Mouse (Mus musculus) T-helper 17 cell (primary cell): ENCODE measurements around the gene Smim5.

Experiments used
- in situ Hi-C, 2 experiments: fragments of 300-600 bp; cut with MboI, MseI; formaldehyde crosslinking; loops; 1 replicate in 1 of 2; 2 replicates in 1 of 2; pipeline ENCODE4 v1.15.1; 2025; ENCODE audit warnings: high pct_unique_total_duplicates in 2 of 2

The Smim5 gene

DNA sequence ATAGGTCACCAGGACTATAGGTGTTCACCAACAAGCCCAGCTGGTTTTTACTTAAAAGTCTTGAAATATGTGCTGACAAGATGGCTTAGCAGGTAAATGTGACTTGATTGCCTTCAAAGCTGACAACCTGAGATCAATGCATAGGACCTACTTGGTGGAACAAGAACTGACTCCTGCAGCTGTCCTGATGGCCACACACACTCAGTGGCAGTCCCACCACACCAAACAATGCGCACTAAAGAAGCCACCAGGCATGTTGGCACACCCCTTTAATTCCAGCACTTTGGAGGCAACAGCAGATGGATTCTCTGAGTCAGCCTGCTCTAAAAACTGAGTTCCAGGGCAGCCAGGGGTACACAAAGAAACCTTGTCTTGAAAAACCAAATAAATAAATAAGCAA lies 22.2 kb downstream of the Smim5 start:
- in situ Hi-C loops: no loop called here

DNA sequence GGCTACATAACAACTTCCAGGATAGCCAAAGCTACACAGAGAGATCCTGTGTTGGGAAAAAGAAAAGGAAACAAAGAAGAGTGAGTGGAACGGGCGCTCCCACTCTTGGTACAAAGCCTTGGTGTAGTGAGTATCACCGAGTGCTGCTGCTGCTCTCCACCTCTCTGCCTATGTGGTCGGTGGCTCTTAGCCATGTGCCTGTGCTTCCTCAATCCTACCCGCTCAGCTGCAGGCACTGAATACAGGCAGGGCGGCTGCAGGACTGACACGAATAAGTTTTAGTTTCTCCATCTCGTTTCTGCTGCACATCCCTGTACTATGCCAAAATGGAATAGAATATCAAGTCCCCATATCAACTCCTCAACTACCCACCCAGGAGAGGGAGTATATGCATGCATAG lies 29.3 kb downstream of the Smim5 start:
- in situ Hi-C loops: no loop called here

DNA sequence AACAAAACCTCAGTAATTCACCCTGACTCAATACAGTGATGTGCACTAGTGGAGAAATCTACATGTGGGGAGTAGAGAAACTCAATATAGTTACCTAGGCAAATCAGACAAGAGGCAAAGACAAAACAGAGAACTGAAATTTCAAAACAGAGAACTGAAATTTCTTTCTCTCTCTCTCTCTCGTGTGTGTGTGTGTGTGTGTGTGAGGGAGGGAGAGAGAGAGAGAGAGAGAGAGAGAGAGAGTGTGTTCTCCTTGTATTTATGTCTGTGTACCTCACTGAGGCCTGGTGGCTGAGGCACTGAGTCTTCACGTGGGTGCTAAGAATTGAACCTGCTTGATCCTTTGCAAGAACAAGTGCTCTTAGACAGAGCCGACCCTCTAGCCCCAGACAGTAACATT lies 30.1 kb downstream of the Smim5 start:
- in situ Hi-C loops: no loop called here

DNA sequence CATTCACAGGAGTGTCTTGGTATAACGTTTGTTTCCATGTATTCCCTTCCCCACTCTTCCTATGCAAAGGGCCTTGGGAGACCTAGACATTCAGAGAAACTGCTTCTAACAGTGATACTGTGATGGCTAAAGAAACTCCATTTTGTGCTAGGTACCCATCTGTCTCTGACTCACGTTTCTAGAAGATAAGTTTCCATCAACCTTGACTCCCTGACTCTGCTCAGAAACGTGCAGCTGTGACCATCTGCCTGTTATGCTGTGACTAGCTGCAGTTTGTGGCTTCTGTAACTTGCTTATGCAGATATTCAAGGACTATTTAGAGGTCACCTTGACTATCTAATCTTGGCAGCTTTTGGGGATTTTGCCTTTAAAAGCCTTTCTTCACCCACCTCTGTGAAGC lies 31.5 kb downstream of the Smim5 start:
- in situ Hi-C loops: no loop called here

DNA sequence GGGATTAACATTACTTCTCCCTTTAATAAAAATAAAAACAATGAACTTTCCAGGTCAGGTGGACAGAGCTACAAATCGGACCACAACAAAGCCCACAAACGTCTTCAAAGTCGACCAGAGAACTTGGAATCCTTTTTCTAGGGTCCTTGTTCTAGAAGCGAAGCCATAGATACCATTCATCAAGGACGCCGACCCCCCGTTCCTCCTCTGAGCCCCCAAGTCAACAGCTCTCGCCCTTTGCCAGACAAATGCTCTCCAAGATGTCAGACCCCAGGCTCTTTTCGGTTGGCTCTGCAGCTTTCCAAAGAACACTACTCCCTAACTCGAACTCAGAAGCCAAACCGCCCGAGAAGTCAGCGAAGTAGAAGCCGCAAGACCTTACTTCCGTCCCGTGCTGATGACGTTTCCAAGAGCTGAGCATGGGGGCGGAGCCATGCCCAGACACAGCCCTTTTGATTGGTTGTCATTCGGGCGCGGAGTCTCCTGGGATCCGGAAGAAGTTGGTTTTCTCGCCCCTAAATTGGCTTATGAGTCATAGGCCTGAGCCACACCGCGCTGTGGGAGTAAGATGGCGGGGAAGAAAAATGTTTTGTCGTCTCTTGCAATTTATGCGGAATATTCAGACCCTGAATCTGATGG lies 33.5 kb downstream of the Smim5 start, which contains the start of the genes Sap30bp and Recql5:
Sap30bp (plus strand) TSS at position 175 of the 639 bp plus-strand sequence.
Recql5 (minus strand) TSS at position 370 of the 639 bp plus-strand sequence.
- in situ Hi-C loops: no loop called here

DNA sequence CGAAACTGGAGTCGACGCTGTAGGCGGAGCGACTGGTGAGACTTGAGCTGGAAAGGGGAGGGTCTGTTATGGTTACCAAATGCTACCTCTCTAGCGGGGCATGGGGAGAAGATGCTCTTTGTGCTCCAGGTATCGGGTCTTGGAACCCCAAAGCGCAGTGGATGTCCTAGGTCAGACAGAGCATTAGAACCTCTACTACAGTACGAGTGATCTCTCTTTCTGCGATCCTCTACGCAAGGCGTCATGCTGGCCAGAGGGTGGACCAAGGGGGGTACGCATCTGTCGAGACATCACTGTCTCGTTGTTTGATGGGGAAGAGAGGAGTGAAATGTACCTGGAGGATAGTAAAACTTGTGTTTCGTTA lies 34.0 kb downstream of the Smim5 start:
- in situ Hi-C loops: no loop called here

DNA sequence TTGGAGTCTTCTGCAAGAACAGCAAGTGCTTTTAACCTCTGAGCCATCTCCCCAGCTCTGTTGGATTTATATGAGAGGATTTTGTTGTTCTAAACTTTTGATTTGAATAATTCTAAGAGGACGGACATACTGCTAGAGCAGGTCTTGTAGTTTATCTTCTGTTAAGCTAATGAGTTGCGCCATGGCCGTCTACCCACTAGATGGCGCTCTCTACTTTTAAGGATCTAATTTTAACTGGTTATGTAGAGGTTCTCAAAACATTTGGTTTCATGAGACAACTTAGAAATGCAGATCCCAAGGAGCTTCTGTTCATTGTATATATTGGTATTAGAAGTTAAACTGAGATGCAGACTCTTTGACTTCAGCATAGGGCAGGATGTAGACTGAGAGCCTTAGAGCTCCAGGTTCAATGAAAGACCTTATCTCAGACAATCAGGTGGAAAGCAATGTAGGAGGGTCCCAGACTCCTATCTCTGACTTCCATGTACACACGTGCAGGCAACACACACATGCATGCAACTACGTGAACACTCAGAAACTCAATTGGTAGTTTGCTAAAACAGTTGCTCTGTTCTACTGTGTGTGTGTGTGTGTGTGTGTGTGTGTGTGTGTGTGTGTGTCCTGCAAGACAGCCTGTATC lies 40.0 kb downstream of the Smim5 start:
- in situ Hi-C loops: loop anchor here in 1 of 2 experiments (10.0 kb wide), 1 partner anchor 55 kb away; no protein-coding TSS in a partner anchor

DNA sequence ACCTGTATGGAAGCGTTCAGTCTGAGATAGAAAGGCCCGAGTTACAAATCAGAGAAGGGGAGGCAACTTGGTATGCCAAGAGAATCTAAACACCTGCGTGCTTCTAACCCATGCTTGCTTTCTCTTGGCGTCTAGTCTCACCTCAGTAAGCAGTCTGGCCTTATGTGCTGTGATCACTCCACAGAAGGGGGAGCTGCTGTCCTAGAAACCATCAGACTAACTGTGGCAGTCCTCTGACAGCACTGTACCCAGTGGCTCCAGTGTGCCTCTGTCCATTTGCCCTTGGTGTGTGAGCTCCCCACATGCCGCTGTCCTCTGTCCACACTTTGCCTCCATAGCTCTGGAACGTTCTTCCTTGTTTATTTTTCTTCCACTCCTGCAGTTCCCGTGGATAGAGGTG lies 42.2 kb downstream of the Smim5 start:
- in situ Hi-C loops: loop anchor here in 1 of 2 experiments (10.0 kb wide), 1 partner anchor 53 kb away; no protein-coding TSS in a partner anchor

DNA sequence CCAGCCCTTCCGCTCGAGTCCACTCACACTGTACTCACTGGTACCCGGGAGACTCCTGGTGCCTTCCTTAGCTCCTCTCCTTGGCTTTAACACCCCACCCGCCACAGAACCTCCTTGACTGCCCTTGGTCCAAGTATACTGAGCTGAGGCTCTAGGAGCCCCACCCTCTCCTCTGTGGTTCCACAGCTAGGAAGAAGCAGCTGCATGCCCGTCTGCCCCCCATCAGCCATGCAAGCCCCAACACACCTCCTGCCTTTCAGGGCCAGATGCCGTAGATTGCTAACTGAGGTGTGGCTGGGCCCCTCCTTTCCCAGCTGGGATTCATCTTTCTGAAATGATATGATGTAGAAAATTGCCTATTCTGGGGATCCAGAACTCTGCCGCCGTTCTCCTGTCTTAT lies 45.5 kb downstream of the Smim5 start:
- in situ Hi-C loops: loop anchor here in 1 of 2 experiments (10.0 kb wide), 1 partner anchor 50 kb away; no protein-coding TSS in a partner anchor

DNA sequence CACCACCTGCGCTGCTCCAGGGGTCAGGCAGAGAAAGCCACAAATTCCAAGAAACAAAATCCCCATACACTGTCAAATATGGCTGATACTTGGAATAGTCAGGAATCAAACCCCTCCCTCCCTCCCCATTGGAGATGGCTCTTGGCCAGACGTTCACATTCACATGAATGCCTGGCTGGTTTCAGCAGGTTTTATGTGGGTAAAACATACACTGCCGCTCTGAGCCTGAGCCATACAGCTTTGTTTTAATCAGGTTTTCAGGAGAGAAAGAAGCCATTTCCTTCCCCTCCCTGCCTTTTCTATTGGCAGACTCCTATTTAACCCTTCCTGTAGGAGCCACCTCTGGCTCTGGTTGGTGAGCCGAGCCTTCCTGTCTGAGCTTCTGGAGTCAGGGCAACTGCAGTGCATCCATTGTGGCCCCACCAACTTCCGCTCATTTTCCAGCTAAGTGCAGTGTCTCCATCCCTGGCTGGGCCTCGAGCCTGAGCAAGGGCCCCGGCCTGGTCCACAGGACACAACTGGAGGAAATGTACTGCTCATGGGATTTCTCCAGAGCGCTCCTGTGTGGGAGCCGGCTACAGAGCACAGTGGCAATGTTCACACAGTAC lies 46.6 kb downstream of the Smim5 start:
- in situ Hi-C loops: loop anchor here in 1 of 2 experiments (10.0 kb wide), 1 partner anchor 48 kb away; no protein-coding TSS in a partner anchor

DNA sequence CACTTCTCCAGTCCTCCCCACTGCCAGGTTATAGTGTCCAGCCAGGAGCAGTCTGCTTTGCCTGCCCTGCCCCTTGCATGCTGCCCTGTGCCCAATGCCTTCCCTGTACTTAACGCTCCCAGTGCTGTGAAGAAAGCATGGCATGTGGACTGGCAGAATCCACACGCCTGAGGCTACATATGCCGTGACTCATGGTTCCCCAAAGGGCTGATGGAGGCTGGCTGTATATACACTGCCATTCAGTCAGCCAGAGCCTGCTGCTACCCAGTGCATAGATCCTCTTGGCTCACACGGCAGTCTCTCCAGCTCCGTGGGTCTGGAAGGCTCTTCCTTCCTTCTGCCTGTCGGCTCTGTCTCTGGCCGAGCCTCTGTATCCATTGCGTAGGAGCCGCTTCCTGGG lies 48.5 kb downstream of the Smim5 start:
- in situ Hi-C loops: loop anchor here in 1 of 2 experiments (10.0 kb wide), 1 partner anchor 46 kb away; no protein-coding TSS in a partner anchor

DNA sequence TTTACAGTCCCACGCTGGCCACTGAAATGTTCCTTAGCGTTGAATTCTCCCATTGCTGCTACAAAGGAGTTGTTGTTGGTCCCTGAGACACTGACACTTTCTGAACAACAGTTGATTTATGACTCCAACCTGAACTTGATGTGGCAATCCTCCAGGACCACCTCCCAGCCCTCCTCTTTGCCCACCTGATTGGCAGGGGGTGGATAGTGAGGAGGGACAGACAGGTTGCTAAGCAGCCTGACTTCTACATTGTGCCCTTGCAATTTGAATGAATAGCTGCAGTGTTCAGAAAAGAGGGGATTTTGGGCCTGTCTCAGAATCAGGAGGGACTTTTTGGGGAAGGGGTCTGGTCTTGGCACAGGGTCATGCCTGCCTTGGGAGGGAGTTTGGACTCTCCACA lies 51.0 kb downstream of the Smim5 start:
- in situ Hi-C loops: no loop called here

DNA sequence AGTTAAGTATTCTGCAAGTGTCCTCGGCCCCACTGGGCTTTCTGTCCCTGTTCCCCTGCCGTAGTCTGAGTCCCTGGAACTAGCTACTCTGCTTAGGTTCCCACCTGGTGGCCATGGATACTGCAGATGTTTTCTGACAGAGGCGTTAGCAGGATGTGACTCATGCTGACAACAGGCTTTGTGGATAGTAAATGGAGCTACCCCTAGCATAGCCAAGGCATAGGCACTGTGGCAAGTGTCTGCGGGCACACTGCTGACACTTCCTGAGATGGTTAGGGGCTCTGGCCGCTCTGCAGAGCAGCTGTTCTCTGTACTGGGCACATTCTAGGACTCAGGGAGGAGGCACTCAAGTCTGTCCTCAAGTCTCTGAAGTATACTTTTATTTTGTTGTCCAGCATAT lies 54.9 kb downstream of the Smim5 start:
- in situ Hi-C loops: no loop called here

DNA sequence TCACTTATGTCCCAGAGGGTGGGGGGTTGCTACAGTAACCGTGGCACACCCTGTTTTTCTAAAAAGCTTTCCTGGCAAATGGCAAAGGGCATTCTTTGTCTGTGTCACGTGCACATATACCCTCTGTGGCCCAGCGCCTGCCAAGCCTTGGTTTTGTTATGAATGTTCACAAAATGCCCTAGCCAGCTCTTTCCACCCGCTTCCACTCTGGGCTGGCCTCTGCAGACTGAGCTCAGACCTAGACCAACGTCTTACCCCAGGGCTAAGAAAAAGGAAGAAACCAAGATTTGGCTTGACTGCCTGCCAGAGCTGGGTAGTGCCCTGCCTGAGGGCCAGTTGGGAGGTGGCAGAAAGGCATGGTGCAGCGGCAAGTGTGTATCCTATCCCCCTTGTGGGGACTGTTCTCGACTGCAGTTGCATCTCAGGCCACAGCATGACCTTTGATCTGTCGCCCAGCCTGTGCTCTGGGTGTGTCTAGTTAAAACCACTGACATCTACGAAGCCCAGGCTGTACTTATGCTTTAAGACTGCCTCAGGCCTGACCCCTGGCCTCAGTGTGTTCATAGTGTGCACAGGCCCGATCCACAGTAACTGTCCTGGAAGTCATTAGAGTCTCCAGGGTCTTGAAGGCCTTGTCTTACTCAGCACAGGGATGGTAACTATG lies 55.6 kb downstream of the Smim5 start:
- in situ Hi-C loops: no loop called here
